Mouse (Mus musculus) CH12.LX (cell line): ENCODE measurements around the gene Tshz2. TPM values are rescaled to one million over a fixed set of nuclear protein-coding genes. Genes with fewer than 3 reads are reported as not detected.

Experiments used
- DNase-seq: peaks from one replicate; pipeline ENCODE4 v3.0.0-alpha.2; 2013; ENCODE audit errors: extremely low read depth
- H3K27ac ChIP-seq: 2 replicates; pipeline ENCODE4 v1.5.1; 2012; ENCODE audit warnings: low read depth, mild to moderate bottlenecking, control low read depth, moderate library complexity; ENCODE audit not compliant: insufficient read depth
- H3K27me3 ChIP-seq: replicated peaks from 2 replicates; pipeline ENCODE3; 2012; ENCODE audit warnings: inconsistent platforms
- H3K36me3 ChIP-seq, 2 experiments: replicated peaks in 1 of 2; 2 replicates each; pipeline versions ENCODE3 to v1.6.1; 2012; ENCODE audit warnings: inconsistent platforms in 1 of 2, low read length in 1 of 2, mild to moderate bottlenecking in 1 of 2, mixed read lengths in 1 of 2, moderate library complexity in 1 of 2; ENCODE audit not compliant: control insufficient read depth in 1 of 2, insufficient read depth in 1 of 2
- H3K4me1 ChIP-seq, 2 experiments: 2 replicates each; pipeline ENCODE4 v1.6.1; 2012; ENCODE audit warnings: inconsistent platforms in 1 of 2, moderate library complexity in 1 of 2; ENCODE audit not compliant: insufficient read depth in 2 of 2, control insufficient read depth in 1 of 2
- H3K4me2 ChIP-seq: 2 replicates; pipeline ENCODE4 v1.6.1; 2012; ENCODE audit warnings: low read depth, mild to moderate bottlenecking, control low read depth; ENCODE audit not compliant: poor library complexity, insufficient read depth, severe bottlenecking
- H3K4me3 ChIP-seq, 3 experiments: fragments of 150-350 bp in 1 of 3; sonication (generic) in 1 of 3; replicated peaks in 1 of 3; 2 replicates each; pipeline versions ENCODE3 to v1.5.1; 2011 to 2012; ENCODE audit warnings: low read depth in 2 of 3, low read length in 2 of 3, mild to moderate bottlenecking in 2 of 3, moderate library complexity in 2 of 3, control low read depth in 1 of 3, improper control_type of control experiment in 1 of 3, inconsistent platforms in 1 of 3, mixed read lengths in 1 of 3; ENCODE audit not compliant: poor library complexity in 1 of 3
- H3K79me2 ChIP-seq: replicated peaks from 2 replicates; pipeline ENCODE4 v1.6.1; 2012; ENCODE audit warnings: mild to moderate bottlenecking, moderate library complexity; ENCODE audit not compliant: control insufficient read depth, poor library complexity, insufficient read depth, severe bottlenecking; ENCODE audit errors: extremely low read depth
- H3K9ac ChIP-seq: 2 replicates; pipeline ENCODE4 v1.6.1; 2012; ENCODE audit warnings: low read depth, mild to moderate bottlenecking, control low read depth, moderate library complexity; ENCODE audit not compliant: insufficient read depth
- H3K9me3 ChIP-seq: replicated peaks from 2 replicates; pipeline ENCODE3; 2012; ENCODE audit warnings: low read length, inconsistent platforms, mixed read lengths
- CHD2 ChIP-seq: IDR thresholded peaks from 2 replicates; pipeline ENCODE4 v1.6.1; 2011; ENCODE audit warnings: low read length, improper control_type of control experiment
- E2F4 ChIP-seq: IDR thresholded peaks from 2 replicates; pipeline ENCODE4 v1.6.1; 2011; ENCODE audit warnings: low read depth, low read length, improper control_type of control experiment; ENCODE audit not compliant: insufficient replicate concordance
- HCFC1 ChIP-seq: IDR thresholded peaks from 2 replicates; pipeline ENCODE4 v1.6.1; 2012; ENCODE audit warnings: low read depth, mild to moderate bottlenecking, inconsistent platforms, low read length, improper control_type of control experiment
- IRF4 ChIP-seq: IDR thresholded peaks from 2 replicates; pipeline ENCODE4 v1.6.1; 2014; ENCODE audit warnings: low read depth, mild to moderate bottlenecking, inconsistent platforms, low read length, improper control_type of control experiment
- JUND ChIP-seq: conservative IDR thresholded peaks from 2 replicates; pipeline ENCODE4 v1.6.1; 2011; ENCODE audit warnings: low read depth, low read length, improper control_type of control experiment
- KAT2A ChIP-seq: IDR thresholded peaks from 2 replicates; pipeline ENCODE4 v1.6.1; 2012; ENCODE audit warnings: low read length, improper control_type of control experiment, inconsistent platforms; ENCODE audit not compliant: insufficient replicate concordance
- MAFK ChIP-seq: IDR thresholded peaks from 2 replicates; pipeline ENCODE4 v1.6.1; 2011; ENCODE audit warnings: low read length, improper control_type of control experiment; ENCODE audit not compliant: insufficient replicate concordance
- MAX ChIP-seq: IDR thresholded peaks from 2 replicates; pipeline ENCODE4 v1.6.1; 2011; ENCODE audit warnings: low read length, improper control_type of control experiment
- MAZ ChIP-seq: IDR thresholded peaks from 2 replicates; pipeline ENCODE4 v1.6.1; 2012; ENCODE audit warnings: low read depth, mild to moderate bottlenecking, inconsistent platforms, low read length, improper control_type of control experiment, moderate library complexity
- MYC ChIP-seq: IDR thresholded peaks from 2 replicates; pipeline ENCODE4 v1.6.1; 2011; ENCODE audit warnings: low read depth, mild to moderate bottlenecking, improper control_type of control experiment, low read length
- NELFE ChIP-seq: IDR thresholded peaks from 2 replicates; pipeline ENCODE4 v1.6.1; 2011; ENCODE audit warnings: low read depth, low read length, improper control_type of control experiment
- NRF1 ChIP-seq: IDR thresholded peaks from 2 replicates; pipeline ENCODE4 v1.6.1; 2014; ENCODE audit warnings: low read depth, mild to moderate bottlenecking, inconsistent platforms, low read length, improper control_type of control experiment, moderate library complexity
- POLR2A ChIP-seq: IDR thresholded peaks from 2 replicates; pipeline ENCODE4 v1.6.1; 2011; ENCODE audit warnings: low read depth, mild to moderate bottlenecking, improper control_type of control experiment, low read length
- POLR2AphosphoS2 ChIP-seq: IDR thresholded peaks from 2 replicates; pipeline ENCODE4 v1.6.1; 2011; ENCODE audit warnings: low read depth, low read length, improper control_type of control experiment
- RCOR1 ChIP-seq: conservative IDR thresholded peaks from 2 replicates; pipeline ENCODE4 v1.6.1; 2012; ENCODE audit warnings: low read depth, mild to moderate bottlenecking, inconsistent platforms, low read length, improper control_type of control experiment
- SMC3 ChIP-seq: IDR thresholded peaks from 2 replicates; pipeline ENCODE4 v1.6.1; 2011; ENCODE audit warnings: low read depth, low read length, improper control_type of control experiment
- UBTF ChIP-seq: IDR thresholded peaks from 2 replicates; pipeline ENCODE4 v1.6.1; 2012; ENCODE audit warnings: low read depth, mild to moderate bottlenecking, inconsistent platforms, low read length, improper control_type of control experiment, moderate library complexity
- USF2 ChIP-seq: conservative IDR thresholded peaks from 2 replicates; pipeline ENCODE4 v1.6.1; 2011; ENCODE audit warnings: low read depth, low read length, improper control_type of control experiment
- ZKSCAN1 ChIP-seq: IDR thresholded peaks from 2 replicates; pipeline ENCODE4 v1.6.1; 2012; ENCODE audit warnings: low read depth, inconsistent platforms, low read length, improper control_type of control experiment, borderline replicate concordance
- dilution Hi-C: fragments of 300-500 bp; cut with MboI; formaldehyde crosslinking; loops from 2 replicates; pipeline ENCODE4 v1.14.3; 2020; ENCODE audit warnings: low sequenced_read_pairs; ENCODE audit not compliant: extremely low pct_unique_long_range_greater_than_20kb, extremely low pct_ligation_motif_present
- in situ Hi-C: fragments of 300-500 bp; cut with MboI; formaldehyde crosslinking; loops from 3 replicates; pipeline ENCODE4 v1.14.3; 2019; ENCODE audit warnings: low sequenced_read_pairs, low pct_ligation_motif_present, low pct_unique_long_range_greater_than_20kb, mixed read lengths
- polyA plus RNA-seq: library from polyadenylated mRNA; unstranded; fragments of >175 nt; gene quantifications from 2 replicates; pipeline ENCODE4 v1.2.1, GENCODE M21; 2012; ENCODE audit warnings: low read depth; ENCODE audit not compliant: insufficient read length
- total RNA-seq, 2 experiments: library from RNA; depleted of rRNA; stranded (reverse); fragments of 300-350 nt in 1 of 2; fragments of >200 nt in 1 of 2; gene quantifications; 2 replicates each; pipeline ENCODE4 v1.2.3; 2012 to 2014

Tshz2 gene
- total and polyA plus RNA-seq, 3 experiments: not detected

DNA sequence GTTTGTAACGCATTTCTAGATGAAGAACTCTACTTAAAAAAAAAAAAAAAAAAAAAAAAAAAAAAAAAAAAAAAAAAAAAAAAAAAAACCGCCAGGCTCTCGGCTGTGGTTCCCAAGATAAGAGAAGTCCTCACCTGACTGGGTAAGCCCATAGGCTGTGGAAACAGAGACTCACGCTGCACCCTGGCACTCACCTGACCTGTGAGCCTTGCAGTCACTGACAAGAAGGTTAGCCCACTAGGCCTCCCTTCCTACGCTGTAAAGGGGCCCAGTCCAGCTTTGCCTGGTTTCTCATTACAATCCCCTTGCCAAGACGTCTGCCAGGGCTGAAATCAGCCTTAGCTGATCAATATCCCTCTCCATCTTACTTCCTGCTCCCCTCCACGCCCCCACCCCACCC is 46.5 kb downstream of the Tshz2 start:
- no peak overlapping the region for H3K9ac ChIP-seq
- H3K27me3 ChIP-seq: no peaks in the 10 kb centered on the region
- H3K4me1 ChIP-seq: no peaks in the 10 kb centered on the region
- dilution Hi-C loops: no loop called here
- H3K27ac ChIP-seq: no peak overlapping the region
- no peaks in the 10 kb centered on the region for H3K79me2 ChIP-seq
- in situ Hi-C loops: no loop called here
- no peaks in the 10 kb centered on the region for H3K36me3 ChIP-seq
- TF ChIP-seq MAFK (no peak), POLR2AphosphoS2 (no peak), USF2 (no peak), SMC3 (no peak), JUND (no peak), CHD2 (no peak), IRF4 (no peak), KAT2A (no peak), MAZ (no peak), MYC (no peak), RCOR1 (no peak), UBTF (no peak), POLR2A (no peak)
- TF ChIP-seq, all 38 proteins: peak for 0
- Histone ChIP-seq H3K9me3 (peaks cover 87% of the 10 kb centered on the region), H3K4me3 (no peak overlapping the region), H3K4me2 (no peak overlapping the region)
- DNase-seq: no peak

DNA sequence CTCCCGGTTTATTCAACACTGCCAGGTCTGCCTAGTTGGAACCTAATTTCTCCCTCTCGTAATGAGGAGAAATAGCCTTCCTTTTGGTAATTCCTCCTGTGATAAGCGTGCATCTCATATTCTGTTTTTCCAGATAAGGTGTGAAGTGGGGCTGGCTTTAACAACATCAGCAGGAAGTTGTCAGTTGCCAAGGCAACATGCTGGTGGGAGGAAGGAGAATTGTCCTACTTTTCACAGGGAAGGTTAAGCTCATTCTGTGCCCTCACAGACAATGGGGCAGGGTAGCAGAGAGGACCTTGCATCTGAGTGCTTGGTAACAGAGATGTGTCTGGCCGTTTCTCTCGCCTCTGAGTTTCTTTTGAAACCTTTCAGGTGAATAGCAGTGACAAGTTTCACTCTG is 47.1 kb downstream of the Tshz2 start:
- dilution Hi-C loops: no loop called here
- Histone ChIP-seq H3K79me2 (no peaks in the 10 kb centered on the region), H3K36me3 (no peaks in the 10 kb centered on the region), H3K4me3 (no peak overlapping the region), H3K9me3 (peaks cover 87% of the 10 kb centered on the region), H3K4me1 (no peaks in the 10 kb centered on the region)
- no peak for DNase-seq
- in situ Hi-C loops: no loop called here
- TF ChIP-seq USF2 (no peak), E2F4 (no peak), CHD2 (no peak), NELFE (no peak), ZKSCAN1 (no peak), MYC (no peak), MAX (no peak), NRF1 (no peak), KAT2A (no peak), HCFC1 (no peak)
- TF ChIP-seq, all 38 proteins: peak for 0
- H3K9ac ChIP-seq: no peak overlapping the region
- no peak overlapping the region for H3K4me2 ChIP-seq
- no peaks in the 10 kb centered on the region for H3K27me3 ChIP-seq
- H3K27ac ChIP-seq: no peak overlapping the region
